Comparison of ENCODE assay signal across 8 mouse cellular contexts in genomic region chr10:40371914-40372675, GRCm38 (mm10). TPM values are rescaled to one million over a fixed set of nuclear protein-coding genes. Genes with fewer than 3 reads are reported as not detected.
DNase-seq lines count a peak whose midpoint lies in the region; ATAC-seq lines count a peak whose summit lies in the region.

No protein-coding gene starts in this region.

- peak; percentile 44 for DNase-seq in adrenal gland, adult 2 months
- DNase-seq in adrenal gland, adult 8-10 months, result no peak
- peak; percentile 38 for DNase-seq in lung, postnatal 25 days (ENCODE audit: low spot score)
- no peak for DNase-seq in lung, postnatal 14 days
- DNase-seq in fibroblast of lung, adult 2 months (ENCODE audit: low read depth), result peak; percentile 98
- DNase-seq in layer of hippocampus, adult 8-10 months (ENCODE audit: low spot score in 2 of 2), result peak; percentile 11 to 23
- DNase-seq in adrenal gland, postnatal 4 days (ENCODE audit: low spot score in 2 of 2), result no peak

- peak; percentile 87 for ATAC-seq in monocyte, adult 5-6 weeks (replicated peaks; ENCODE audit: insufficient number of reproducible peaks, low FRiP score, low TSS enrichment, poor library complexity, severe bottlenecking)

RNA-seq across cellular contexts. Expression of gene Cdk19, which starts 32.7 kb away (rescaled TPM):
- total RNA-seq in adrenal gland, adult 2 months (2021), result 10 to 100 TPM in 1 of 2 experiments, 1 to 10 TPM in 1; 8.7 to 12.7 TPM
- 5.2 and 5.8 TPM in 2 replicates for polyA plus RNA-seq in adrenal gland, adult 2 months (2012; rRNA removed)
- total RNA-seq in adrenal gland, adult 8-10 months (2022), result 10 to 100 TPM; 11.1 to 14.0 (median 12.6) TPM
- total RNA-seq in layer of hippocampus, adult 8-10 months (2022), result 10 to 100 TPM; 32.8 to 35.1 (median 34.0) TPM
- total RNA-seq in monocyte, adult 5-6 weeks (2017), result 33.4 to 38.2 TPM (median 36.1 TPM) in 3 replicates
- total RNA-seq in adrenal gland, postnatal 4 days (2021), result 10 to 100 TPM; 19.7 to 20.2 TPM

Comparison
In these comparisons a context has a peak if more than half of its experiments do, and no peak if none do; other contexts are left out.
1. DNase-seq: peak in adrenal gland, adult 2 months (single experiment), lung, postnatal 25 days (single experiment), fibroblast of lung, adult 2 months (single experiment) and layer of hippocampus, adult 8-10 months (2 of 2); none in adrenal gland, adult 8-10 months (single experiment), lung, postnatal 14 days (single experiment) and adrenal gland, postnatal 4 days (0 of 2).